Mouse (Mus musculus) layer of hippocampus, postnatal 10 days (tissue): ENCODE data around the gene Baiap2. TPM values are rescaled to one million over a fixed set of nuclear protein-coding genes. Genes with fewer than 3 reads are reported as not detected.
A peak's percentile ranks its signal among the peaks of the same experiment; 100 is the strongest.

Experiments used
- DNase-seq, 2 experiments: peaks; one replicate each; pipeline ENCODE4 v3.0.0; 2021; ENCODE audit warnings: low spot score in 2 of 2
- total RNA-seq, 2 experiments: library from RNA; stranded (reverse); gene quantifications; 2 replicates each; pipeline ENCODE4 v1.2.3; 2021

Baiap2 gene
- total RNA-seq, 2 experiments from 2014 or later = 96.2 to 102 TPM

DNA sequence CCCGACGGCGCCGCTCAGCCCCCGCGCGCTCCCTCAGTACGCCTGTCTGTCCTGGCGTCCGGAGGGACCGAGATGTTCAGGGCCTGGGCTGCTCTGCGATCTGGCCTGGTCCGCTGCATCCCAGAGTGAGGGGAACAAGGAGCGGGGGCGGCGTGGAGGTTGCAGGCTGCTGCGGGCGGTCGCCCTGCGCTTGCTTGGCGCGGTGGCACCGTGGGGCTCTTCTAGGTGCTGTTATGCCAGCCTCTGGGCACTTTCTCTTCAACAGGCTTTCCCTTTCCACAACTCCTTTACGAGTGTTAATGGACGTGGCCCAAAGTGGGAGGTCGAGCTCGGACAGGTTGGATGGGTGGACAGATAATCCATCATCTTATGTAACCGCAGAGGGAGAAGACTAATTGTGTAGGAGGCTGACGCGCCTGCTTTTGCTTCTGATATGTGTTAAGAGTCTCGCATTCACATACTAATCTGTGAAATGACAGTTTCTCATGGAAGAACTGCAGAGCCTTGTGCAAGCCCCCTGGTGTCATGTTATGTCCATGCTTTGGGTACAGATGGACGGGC is 945 bp downstream of the Baiap2 start:
- peak; percentile 52 to 64 for DNase-seq

DNA sequence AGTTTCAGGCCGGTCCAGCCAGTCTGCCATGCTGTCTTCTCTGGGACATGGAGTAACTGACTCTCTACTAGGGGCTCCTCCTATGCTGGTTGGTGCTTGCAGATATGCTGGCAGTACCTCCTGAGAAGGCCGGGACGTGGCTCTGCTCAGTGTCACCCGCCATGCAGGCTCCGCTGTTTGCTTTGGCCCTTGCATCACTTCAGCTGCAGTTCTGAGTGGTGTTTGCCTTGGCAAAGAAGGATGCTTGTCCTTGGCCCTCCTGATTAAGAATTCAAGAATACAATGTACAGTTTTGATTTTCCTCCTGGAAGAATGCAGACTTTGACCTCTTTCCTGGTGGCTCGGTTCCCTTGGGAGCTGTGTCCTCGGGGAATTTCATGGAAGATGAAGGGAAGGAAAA is 2.8 kb downstream of the Baiap2 start:
- DNase-seq = no peak

DNA sequence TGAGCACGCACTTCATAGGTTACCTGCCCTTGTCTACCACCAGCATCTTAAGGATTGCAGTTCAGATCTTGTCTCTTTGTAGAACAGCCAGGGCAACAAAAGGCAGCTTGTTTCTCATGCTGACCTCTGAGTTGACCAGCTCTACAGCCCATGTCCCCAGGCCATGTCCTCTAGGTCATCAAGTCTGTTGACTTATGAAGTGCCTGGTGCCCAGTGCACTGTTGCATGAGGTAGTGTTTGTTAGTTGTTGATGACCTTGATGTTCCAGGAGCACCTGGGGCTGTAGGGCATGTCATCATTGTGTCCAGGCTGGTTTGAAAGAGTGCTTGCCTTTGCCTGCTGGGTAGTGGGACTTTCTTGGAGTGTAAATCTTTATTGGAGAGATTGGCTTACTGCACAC is 4.9 kb downstream of the Baiap2 start:
- no peak for DNase-seq

DNA sequence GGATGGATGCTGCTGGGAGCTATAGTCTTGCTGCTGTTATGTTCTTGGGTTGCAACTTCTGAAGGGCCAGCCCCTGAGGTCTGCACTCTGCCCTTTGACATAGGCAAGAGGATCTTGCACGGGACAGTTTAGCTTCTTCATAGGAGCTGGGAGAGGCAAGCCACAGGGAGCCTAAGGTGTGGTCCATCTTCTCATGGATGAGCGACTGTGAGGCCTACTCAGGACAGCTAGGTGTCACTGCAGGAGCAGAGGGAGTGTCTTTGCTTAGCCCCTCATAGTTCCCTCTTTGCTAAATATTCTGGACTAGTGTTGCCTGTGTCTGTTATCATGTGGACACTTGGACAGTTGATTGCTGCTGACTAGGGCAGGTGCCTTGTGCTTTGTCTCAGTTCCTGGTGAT is 5.3 kb downstream of the Baiap2 start:
- no peak for DNase-seq

DNA sequence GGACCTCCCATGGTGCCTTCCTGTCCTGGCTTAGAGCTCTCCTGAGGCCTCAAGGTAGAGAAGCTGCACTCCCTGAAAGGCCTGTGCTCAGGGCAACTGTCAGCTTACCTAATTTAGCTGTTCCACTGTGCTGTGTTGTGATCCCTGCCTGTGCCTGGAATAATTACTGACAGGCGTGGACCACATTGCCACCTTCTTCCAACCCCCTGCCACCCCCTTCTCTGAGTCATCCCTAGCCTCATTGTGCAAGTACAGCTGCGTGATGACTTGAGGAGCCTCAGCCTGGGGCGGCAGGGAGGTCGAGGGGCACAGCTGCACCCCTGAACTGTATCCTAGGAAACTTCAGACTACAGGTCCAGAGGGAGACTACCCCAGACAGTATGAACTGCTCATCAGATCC is 5.7 kb downstream of the Baiap2 start:
- DNase-seq = no peak

DNA sequence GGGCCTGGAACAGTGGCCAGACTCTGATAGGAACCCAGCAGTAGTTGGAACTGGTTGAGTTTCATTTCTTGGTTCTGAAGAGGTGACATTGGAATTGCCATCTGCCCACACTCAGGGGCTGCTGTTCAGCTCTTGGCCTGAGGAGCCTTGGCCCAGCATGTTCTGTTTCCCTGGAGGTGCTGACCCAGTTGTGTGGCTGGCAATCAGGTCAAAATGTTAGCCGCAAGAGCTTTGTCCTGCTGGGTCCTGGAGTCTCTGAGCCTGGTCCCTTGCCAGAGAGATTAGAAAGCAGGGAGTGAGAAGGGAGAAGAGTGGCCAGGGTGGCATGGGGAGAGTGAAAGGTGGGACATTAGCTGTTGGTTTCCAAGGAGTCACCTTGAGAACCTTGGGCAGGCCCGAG is 6.2 kb downstream of the Baiap2 start:
- no peak for DNase-seq

DNA sequence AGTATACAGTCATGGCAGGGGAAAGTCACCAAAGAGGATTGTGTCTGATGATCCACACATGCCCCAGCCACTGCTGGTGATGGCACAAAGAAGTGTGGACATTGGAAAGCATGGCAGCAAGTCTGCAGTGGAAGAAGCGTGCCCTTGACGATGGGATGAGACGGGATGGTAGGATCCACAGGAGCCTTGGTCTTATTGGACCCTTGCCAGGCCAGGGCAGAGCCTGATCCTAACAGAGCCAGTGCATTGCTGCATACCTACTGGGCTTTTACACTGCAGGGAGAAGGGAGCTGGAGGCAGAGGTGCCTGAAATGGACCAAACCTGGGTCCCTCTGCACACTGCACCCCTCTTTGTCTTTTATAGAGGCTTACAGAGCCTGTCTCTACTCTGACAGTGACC is 8.0 kb downstream of the Baiap2 start:
- DNase-seq = no peak

DNA sequence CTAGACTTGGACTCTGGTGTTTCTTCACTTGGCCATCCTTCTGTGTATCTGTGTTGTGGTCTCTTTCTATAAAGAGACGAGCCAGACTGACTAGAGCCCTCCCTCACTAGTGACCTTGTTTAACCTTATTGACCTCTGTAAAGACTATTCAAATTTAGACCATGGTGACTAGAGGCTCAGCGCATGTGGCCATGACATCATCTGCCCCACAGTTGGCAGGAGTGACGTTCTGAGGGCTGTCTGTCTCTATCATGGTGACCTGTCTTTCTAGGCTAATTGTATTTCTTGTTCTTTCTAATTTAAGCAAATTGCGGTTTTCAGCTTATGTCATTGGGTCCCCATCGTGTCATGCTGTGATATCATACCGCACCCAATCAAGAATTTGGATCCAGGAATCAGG is 8.8 kb downstream of the Baiap2 start:
- no peak for DNase-seq

DNA sequence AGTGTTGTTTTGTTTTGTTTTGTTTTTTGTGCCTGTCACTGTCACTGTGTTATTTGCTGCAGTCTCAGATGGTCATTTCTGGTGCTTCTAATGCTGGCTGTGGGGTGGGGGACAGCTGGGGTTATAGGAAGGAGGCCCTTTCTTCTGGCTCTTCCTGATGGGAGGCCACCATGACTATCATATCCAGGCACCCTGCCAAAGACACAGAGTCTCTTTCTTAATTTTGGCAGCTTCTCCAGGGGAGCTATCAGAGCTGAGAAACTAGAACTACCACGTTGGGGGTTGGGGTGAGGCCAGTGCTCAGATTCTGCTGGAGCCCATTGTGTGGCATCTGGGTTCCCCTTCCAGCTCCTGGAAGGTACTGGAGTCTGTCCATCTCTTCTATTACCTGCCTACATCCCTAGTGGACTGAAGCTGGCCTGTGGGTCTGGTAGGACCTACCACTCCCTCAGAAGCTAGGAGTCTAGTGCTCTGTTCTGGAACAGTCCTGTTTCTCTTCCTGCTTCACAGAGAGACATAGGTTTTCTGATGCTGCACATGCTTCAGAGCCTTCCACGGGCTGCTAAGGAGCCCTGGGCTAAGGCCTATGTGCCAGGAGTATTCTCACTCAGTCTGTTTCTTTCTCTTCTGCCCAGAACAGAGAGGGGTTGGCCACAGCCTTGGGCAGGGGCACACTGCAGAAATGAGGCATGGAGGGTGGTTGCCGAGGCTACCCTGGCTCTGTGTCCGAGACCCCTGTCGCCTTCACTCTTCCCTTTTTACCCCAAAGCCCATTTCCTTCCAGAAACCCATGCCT is 10.1 kb downstream of the Baiap2 start:
- DNase-seq = no peak

DNA sequence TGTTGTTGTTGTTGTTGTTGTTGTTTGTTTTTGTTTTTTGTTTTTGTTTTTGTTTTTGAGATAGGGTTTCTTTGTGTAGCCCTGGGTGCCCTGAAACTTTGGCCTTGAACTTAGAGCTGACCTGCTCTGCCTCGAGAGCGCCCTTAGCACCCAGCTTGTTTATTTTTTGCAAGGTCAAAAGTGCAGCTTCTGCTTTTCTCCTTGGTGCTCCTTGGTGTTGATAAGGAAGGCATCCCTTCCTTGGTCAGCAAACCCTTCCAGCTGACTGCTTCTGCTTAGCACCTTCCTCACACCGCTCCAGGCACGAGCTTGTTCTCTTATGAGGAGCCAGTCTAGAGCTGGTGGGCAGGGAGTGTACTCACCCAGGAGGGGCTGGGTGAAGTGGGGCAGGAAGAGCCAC is 11.7 kb downstream of the Baiap2 start:
- DNase-seq = no peak

DNA sequence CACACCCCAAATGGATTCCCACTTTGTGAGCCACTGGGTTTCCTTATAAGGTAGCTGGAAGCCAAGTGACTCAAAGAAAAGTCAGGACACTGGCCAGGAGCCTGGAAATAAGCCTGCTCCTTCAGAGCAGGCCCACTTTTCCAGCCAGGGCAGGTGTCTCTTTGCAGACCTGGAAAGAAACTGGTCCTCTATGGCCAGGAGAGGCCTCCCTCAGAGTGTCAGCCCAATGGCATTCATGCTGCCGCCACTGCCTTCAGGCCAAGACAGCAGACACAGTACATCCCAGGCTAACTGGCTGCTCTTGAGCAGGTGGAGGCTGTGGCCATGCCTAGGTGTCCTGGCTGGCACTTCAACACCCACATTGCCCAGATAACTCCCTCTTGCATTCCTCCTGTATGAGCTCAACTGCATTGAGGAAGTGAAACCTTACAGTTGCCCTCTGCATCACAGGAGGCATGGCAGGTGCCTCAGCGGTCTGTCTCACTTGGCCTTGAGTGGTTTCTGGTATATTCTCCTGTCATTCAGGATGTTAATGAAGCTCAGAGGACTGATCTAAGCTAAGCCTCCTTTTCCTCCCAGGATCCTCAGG is 12.3 kb downstream of the Baiap2 start:
- DNase-seq = no peak

DNA sequence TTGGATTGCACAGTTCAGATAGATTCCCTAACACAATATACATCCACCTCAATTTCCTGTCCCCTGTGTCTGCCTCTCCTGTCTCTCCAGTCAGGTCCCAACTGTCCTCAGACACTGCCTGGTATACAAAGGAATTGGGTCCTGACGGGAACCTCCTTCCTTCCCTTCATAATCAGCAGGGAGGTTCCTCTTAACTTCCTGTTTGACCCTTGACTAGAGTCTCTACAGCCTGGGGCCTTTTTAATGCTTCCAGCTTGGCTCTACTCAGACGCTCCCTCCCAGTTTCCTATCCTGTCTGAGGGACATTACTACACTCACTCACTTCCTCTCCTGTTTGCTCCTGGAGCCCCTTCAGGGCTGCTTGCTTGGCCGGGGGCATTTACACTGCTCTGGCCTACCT is 12.9 kb downstream of the Baiap2 start:
- DNase-seq = no peak

DNA sequence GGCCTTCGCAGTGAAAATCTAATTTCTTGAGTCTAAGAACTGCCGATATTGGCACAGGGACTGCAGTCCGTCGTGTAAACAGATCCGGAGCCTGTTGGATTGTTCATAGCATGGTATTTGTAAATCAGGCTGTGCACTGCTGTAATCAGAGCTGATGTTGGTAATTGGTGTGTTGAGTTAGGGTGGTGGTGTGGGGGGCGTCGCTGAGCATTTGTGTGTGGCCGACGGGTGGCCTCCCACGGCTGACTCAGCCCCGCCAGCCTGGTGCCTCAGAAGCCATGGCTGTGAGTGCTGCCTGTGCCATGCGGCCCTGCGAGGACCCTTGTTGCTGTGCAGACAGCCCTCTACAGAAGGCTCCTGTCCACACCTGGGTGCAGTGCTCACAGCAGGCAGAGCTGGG is 14.0 kb downstream of the Baiap2 start:
- DNase-seq = no peak

DNA sequence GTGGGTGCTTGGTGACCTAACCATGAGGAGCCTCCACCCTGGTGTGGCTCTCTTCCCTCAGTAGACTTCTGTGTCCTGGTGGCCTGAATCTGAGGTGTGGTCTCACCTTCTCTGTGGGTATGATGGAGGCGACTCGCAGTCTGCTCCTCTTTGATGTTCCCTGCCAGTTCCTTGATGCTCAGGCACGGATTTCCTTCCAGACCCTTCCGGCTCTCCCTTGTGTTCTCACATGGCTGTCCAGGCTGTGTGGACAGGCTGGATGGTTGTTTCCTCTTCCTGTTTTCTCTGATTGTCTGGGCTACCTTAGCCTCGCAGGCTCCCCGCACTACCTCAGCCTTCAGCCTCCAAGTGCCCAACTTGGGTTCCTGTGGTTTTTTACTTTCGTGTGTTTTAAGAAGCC is 16.3 kb downstream of the Baiap2 start:
- no peak for DNase-seq

DNA sequence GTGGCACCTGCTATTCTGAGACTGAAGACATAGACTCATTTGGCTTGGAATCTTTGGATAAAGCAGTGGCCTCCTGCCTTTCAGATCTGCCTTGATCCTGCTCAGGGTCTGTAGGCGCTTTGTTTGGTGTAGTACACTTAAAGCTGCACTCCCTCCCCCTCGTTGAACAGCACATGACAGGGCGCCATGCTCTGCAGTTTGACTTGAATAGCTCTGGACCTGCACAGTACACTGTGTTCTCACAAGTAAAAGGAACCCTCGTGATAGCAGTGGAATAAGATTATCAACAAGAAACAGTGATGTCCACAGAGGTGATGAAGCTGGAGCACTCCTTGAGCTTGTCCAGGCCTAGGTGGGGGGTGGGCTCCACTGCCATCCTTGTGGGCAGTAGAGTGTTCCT is 17.2 kb downstream of the Baiap2 start:
- DNase-seq = no peak

DNA sequence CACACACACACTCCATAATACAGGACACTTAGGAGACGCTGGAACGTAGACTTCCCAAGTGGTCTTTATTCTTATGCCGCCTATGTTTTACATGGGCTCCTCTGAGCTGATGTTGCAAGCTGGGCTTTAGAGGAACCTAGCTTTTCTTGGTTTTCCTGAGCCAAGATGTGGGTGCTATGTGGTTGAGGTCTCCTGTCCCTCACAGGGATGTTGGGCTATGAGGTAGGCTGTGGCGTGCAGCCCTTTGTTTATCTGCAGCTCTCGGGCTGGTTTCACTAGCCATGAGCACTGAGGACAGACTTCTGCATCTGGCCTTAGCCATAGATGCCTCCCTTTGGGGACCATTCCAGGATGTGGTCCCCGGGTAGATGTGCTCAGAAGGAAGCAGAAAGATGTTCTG is 18.1 kb downstream of the Baiap2 start:
- DNase-seq = no peak

DNA sequence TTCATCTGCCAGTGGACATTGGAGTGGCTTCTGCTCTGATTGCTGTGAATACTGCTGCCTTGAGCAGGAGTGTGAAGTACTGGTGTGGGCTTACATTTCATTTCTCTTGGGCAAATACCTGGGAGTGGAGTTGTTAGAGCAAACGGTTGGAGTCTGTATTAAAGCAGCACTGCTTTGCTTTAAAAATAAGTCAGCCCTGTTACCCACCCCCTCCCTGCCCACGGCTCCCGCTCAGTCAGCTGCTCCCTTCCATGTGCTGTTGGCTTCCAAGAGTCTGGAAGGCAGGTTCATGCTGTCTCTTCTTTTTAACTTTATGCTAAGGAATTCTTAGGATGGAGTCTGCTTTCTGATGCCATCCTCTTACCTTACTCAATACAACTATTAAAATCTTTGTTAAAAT is 18.9 kb downstream of the Baiap2 start:
- DNase-seq = no peak

DNA sequence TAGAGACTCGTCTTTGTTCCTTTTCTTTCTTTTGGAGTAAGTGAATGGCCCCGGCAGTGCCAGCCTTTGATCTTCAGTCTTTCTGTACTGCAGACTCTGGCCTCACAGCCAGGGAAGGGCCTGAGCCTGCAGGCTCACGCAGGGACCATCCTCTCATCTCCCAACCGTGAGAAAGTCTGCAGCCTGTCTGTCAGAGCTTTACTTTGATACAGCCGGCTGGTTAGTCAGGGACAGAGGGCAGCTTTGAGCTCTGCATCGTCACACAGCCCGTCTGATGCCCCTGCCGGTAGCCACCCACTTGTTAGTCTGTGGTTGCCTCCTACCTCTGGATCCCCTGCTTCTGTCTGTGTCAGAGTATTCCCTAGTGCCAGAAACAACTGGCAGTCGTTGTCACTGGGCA is 22.5 kb downstream of the Baiap2 start:
- no peak for DNase-seq

DNA sequence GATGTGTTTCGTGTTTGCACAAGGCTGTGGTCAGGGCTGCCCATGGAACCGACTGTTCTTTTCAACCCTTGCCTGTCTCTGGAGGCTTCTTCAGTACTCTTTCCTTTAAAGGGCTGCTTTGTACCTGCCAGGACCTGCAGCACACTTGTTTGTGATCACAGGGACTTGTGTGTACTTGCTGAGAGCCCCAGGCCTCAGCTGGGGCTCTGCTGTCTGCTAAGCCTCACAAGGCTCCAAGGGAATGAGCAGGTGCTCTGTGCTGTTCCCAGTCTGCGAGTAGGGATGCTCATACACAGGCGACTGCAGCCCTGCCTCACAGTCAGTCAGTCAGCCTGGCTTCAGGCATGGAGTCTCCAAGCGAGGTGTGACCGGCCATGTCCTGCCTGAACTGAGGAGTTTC is 23.7 kb downstream of the Baiap2 start:
- no peak for DNase-seq

DNA sequence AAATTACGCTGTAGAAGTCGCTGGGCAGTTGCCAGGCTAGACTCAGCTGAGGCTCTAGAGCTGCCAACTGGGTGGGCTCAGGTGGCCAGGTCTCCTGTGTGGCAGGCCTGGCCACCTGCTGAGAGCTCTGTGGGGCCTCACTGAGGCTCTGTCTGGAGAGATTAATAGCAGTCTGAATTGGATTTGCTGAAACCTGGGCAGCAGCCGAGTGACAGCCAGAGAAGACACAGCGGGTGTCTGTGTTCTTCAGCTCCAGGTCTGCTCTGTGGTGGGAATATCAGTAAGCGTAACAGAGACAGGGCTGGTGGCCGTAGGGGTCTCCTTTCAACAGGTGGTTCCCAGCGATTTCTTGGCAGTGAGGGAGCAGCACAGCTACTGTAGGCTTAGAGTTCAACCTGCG is 24.8 kb downstream of the Baiap2 start:
- no peak for DNase-seq

DNA sequence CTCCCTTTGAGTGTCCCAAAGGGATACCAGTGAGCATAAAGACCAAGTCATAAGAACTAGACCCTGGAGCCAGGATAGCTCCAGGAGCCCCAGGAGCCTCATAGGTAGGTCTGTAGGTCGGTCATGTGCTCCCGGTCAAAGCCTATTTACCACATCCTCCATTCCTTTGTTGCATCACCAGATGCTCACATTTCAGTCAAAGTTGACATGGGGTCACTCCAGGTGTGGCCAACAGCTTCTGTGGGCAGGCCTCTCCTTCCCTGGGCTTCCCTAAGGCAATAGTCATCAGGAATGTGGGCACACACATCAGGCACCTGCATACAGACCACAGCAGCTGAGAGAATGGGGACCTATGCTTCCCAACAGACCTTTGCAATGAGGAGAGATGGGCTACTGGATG is 25.3 kb downstream of the Baiap2 start:
- DNase-seq = no peak

DNA sequence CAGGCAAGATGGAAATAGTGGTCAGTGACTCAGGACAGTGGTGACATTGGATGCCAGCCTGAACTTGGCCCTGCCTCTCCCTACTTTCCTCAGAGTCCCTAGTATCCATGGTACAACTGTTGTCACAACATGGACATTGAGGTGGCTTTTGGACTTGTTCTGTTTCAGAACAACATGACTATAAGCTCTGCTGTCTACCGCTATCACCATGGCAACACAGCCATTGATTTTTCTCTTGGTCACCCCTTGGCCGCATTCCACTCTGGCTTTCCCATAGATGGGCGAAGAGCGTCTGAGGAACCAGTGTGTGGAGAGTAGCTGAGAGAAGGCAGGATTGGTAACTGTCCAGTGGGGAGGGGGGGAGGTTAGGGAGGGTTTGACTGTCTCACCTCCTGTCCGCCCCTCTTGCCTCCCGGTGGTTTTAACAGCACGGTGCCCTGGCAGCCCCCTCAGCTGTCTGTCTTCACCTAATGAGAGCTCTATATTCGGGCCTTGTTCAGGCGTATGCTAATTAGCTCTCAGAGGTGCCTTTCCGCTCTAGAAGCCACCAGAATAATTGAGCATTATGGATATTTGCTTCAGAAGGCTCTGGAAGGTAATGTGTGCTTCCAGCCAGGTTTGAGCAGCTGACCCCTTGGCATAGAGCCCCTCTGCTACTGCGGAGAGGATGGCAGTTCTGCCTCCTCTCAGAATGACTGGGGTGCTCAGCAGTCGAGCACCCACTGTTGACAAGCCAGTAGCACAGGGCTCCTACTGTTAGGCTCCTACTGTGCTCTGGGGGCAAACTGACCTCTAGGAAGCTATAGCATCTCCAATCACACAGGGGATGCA is 27.7 kb downstream of the Baiap2 start:
- DNase-seq = no peak
